Mouse (Mus musculus) megakaryocyte-erythroid progenitor cell, adult 5 weeks (primary cell): ENCODE results near the gene Rag1. TPM values are rescaled to one million over a fixed set of nuclear protein-coding genes. Genes with fewer than 3 reads are reported as not detected.

ENCODE experiments used
- polyA plus RNA-seq: library from polyadenylated mRNA; stranded (reverse); fragments of >175 nt; gene quantifications from 2 replicates; pipeline ENCODE4 v1.2.3, GENCODE M21; 2012

Rag1 gene
- polyA plus RNA-seq = 0.03 and 0.09 TPM in 2 replicates

GRCm38 (mm10) chr2:101649114-101649671 is at the start of gene Rag1, which contains the start of gene B230118H07Rik:
TSS of gene Rag1 (minus strand) at chr2:101649501.
TSS of gene B230118H07Rik (minus strand) at chr2:101649532.

DNA sequence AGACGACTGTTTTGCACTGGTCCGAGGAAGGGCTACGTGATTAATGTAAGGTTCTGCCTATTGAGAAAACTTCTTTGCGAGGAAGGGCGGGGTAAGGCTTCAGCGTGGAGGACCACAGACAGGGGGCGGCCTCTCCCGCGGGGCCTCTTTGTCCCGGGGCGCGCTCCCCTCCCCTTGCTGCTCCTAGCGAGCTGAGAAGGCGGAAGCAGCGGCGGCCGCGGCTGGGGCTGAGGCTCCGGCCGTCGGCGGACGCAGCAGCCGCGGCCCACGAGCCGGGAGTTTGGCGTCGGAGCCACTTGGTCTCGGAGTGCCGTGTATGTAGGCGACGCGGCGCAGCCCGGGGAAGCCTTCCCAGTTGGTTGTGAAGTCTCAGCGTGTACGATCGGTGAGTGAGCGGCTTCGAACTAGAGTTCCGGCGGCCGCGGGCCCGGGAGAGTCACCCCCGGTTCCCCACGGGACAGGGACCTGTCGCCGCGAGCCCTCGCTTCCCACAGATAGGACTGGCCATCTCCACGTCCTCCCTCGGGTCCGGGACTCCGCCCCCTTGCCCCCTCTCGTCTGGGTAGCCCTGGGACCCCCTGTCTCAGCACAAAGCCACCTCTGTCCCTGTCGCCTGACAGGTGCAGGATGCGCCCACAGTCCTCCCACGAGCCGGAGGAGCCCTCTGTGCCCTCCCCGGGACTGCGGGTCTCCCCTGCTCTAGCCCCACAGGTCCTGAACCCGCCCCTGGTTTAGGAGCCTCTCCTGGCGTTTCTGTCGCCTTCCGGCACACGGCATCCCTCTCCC is 29.1 kb upstream of the Rag1 start, which contains the start of gene Traf6:
Gene Traf6, plus strand, starts transcription at position 194 of the 786 bp plus-strand sequence.

GRCm38 (mm10) chr2:101624526-101624925 is 24.8 kb downstream of the Rag1 start, which contains the start of gene Rag2:
TSS of gene Rag2 (plus strand) at chr2:101624718.

Other genes with a start within 250 kb of the Rag1 start
- 0.07 and 0.15 TPM in 2 replicates for gene Rag2, start 24.8 kb downstream of the Rag1 start, polyA plus RNA-seq
- gene B230118H07Rik, start within 50 bp of the Rag1 start, polyA plus RNA-seq = 2.8 and 2.9 TPM in 2 replicates
- gene Traf6, start 28.9 kb upstream of the Rag1 start, polyA plus RNA-seq = 3.1 and 3.2 TPM in 2 replicates
- 0.71 and 0.80 TPM in 2 replicates for gene Prr5l, start 233.5 kb upstream of the Rag1 start, polyA plus RNA-seq
- 25.9 and 26.5 TPM in 2 replicates for gene Commd9, start 236.7 kb upstream of the Rag1 start, polyA plus RNA-seq